In genomic region chr8:122850641-122851240, GRCm38 (mm10) we compare ENCODE assay signal across 21 mouse cellular contexts. TPM values are rescaled to one million over a fixed set of nuclear protein-coding genes. Genes with fewer than 3 reads are reported as not detected.
DNase-seq lines count a peak whose midpoint lies in the region; ATAC-seq lines count a peak whose summit lies in the region.
"Had no signal": no experiment of that assay in that cellular context is flagged by ENCODE, and none has a peak within 500 bp of the region (broad histone marks: within the 10 kb centered on the region; RNA-seq: fewer than 3 reads in every experiment).

No protein-coding gene starts in this region.

- H3K36me3 ChIP-seq in embryonic facial prominence, embryonic 10.5 days (replicated peaks), result no peaks in the 10 kb centered on the region
- no peaks in the 10 kb centered on the region for H3K36me3 ChIP-seq in limb, embryonic 13.5 days
- no peaks in the 10 kb centered on the region for H3K36me3 ChIP-seq in forebrain, embryonic 15.5 days
- H3K36me3 ChIP-seq: embryonic facial prominence, embryonic 13.5 days; liver, embryonic 13.5 days; midbrain, embryonic 13.5 days; neural tube, embryonic 13.5 days had no signal

- peaks cover 34% of the 10 kb centered on the region for H3K27me3 ChIP-seq in embryonic facial prominence, embryonic 10.5 days (replicated peaks; ENCODE audit: low read depth, poor library complexity, severe bottlenecking)
- 0 out of 2 replicates have a peak, but pooled peaks cover 4% of the 10 kb centered on the region for H3K27me3 ChIP-seq in limb, embryonic 13.5 days
- H3K27me3 ChIP-seq in forebrain, embryonic 15.5 days, result no peaks in the 10 kb centered on the region
- H3K27me3 ChIP-seq: neural tube, embryonic 13.5 days had no signal

- H3K4me2 ChIP-seq in limb, embryonic 13.5 days (replicated peaks), result peak overlapping the region; percentile 38
- H3K4me2 ChIP-seq in forebrain, embryonic 15.5 days (replicated peaks), result no peak overlapping the region
- H3K4me2 ChIP-seq: embryonic facial prominence, embryonic 13.5 days; liver, embryonic 13.5 days; lung, embryonic 14.5 days; midbrain, embryonic 13.5 days; neural tube, embryonic 13.5 days had no signal

- peak; percentile 41 for DNase-seq in gastrocnemius, postnatal 10 days
- no peak for DNase-seq in gastrocnemius, postnatal 36 days
- DNase-seq in cerebellum, adult 9-11 months, result peak; percentile 70
- no peak for DNase-seq in embryonic facial prominence, embryonic 10.5 days (ENCODE audit: low spot score)
- DNase-seq in spleen, adult 12 weeks (ENCODE audit: low spot score), result no peak
- DNase-seq in thymus, postnatal 36 days, result no peak
- DNase-seq: adrenal gland, postnatal 14 days; kidney, adult 11 months; layer of hippocampus, postnatal 36 days; liver, embryonic 13.5 days; lung, embryonic 14.5 days; lung, postnatal 36 days; spleen, adult 18-20 months; thymus, postnatal 25 days had no signal

- peak overlapping the region; percentile 39; the same call in 1 of the 2 replicates for H3K9ac ChIP-seq in limb, embryonic 13.5 days
- no peak overlapping the region for H3K9ac ChIP-seq in forebrain, embryonic 15.5 days (replicated peaks)
- H3K9ac ChIP-seq: embryonic facial prominence, embryonic 13.5 days; liver, embryonic 13.5 days; lung, embryonic 14.5 days; midbrain, embryonic 13.5 days; neural tube, embryonic 13.5 days had no signal

- WGBS in embryonic facial prominence, embryonic 10.5 days, result 72% methylated on average over 3 of the region's 3 CpGs
- 56% methylated on average over 3 of the region's 3 CpGs for WGBS in limb, embryonic 13.5 days
- 69% methylated on average over 3 of the region's 3 CpGs for WGBS in forebrain, embryonic 15.5 days

- no peaks in the 10 kb centered on the region for H3K9me3 ChIP-seq in embryonic facial prominence, embryonic 10.5 days
- no peaks in the 10 kb centered on the region for H3K9me3 ChIP-seq in limb, embryonic 13.5 days
- H3K9me3 ChIP-seq in forebrain, embryonic 15.5 days, result no peaks in the 10 kb centered on the region
- H3K9me3 ChIP-seq: embryonic facial prominence, embryonic 13.5 days; liver, embryonic 13.5 days; midbrain, embryonic 13.5 days; neural tube, embryonic 13.5 days had no signal

- peak; percentile 72 for ATAC-seq in limb, embryonic 13.5 days (ENCODE audit: low FRiP score, low read depth)
- no peak for ATAC-seq in forebrain, embryonic 15.5 days (replicated peaks)
- ATAC-seq: midbrain, embryonic 13.5 days had no signal

- H3K4me3 ChIP-seq in embryonic facial prominence, embryonic 10.5 days, result no peak overlapping the region
- no peak overlapping the region for H3K4me3 ChIP-seq in limb, embryonic 13.5 days
- no peak overlapping the region for H3K4me3 ChIP-seq in forebrain, embryonic 15.5 days
- H3K4me3 ChIP-seq: embryonic facial prominence, embryonic 13.5 days; liver, embryonic 13.5 days; midbrain, embryonic 13.5 days; neural tube, embryonic 13.5 days had no signal

- peaks cover 67% of the 10 kb centered on the region for H3K4me1 ChIP-seq in embryonic facial prominence, embryonic 10.5 days
- H3K4me1 ChIP-seq in limb, embryonic 13.5 days, result peaks cover 20% of the 10 kb centered on the region
- H3K4me1 ChIP-seq in forebrain, embryonic 15.5 days, result peaks cover 13% of the 10 kb centered on the region

- intact Hi-C loops in gastrocnemius, postnatal 36 days (cut with DNase I), result no loop called here

- H3K27ac ChIP-seq in embryonic facial prominence, embryonic 10.5 days (replicated peaks), result peak overlapping the region; percentile 3; the same call in 1 of the 2 replicates
- peak overlapping the region; percentile 52; the same call in 1 of the 2 replicates for H3K27ac ChIP-seq in limb, embryonic 13.5 days
- H3K27ac ChIP-seq in forebrain, embryonic 15.5 days (replicated peaks), result no peak overlapping the region
- H3K27ac ChIP-seq: embryonic facial prominence, embryonic 13.5 days; liver, embryonic 13.5 days; midbrain, embryonic 13.5 days; neural tube, embryonic 13.5 days had no signal

RNA-seq across cellular contexts. Expression of gene Cdh15, which starts 3.0 kb away (rescaled TPM):
- 10 to 100 TPM; 29.3 to 36.6 TPM for total RNA-seq in gastrocnemius, postnatal 10 days (2021)
- total RNA-seq in gastrocnemius, postnatal 36 days (2021), result 10 to 100 TPM; 15.6 to 20.4 TPM
- 1.7 and 2.0 TPM in 2 replicates for polyA plus RNA-seq in embryonic facial prominence, embryonic 10.5 days (2016; fragmentation: Nextera tagmentation; extraction: Ambion mirVana)
- 27.2 and 28.6 TPM in 2 replicates for polyA plus RNA-seq in limb, embryonic 13.5 days (2015; fragmentation: Nextera tagmentation; extraction: Ambion mirVana)
- 1.2 TPM in 2 replicates for polyA plus RNA-seq in forebrain, embryonic 15.5 days (2015; fragmentation: Nextera tagmentation; extraction: Ambion mirVana)
- total RNA-seq: common myeloid progenitor, adult 5-6 weeks; hematopoietic stem cell, adult 5-6 weeks had no signal
- polyA plus RNA-seq: lung, embryonic 14.5 days had no signal

Comparison
In these comparisons a context has a peak if more than half of its experiments do, and no peak if none do; other contexts are left out.
1. DNase-seq: peak in gastrocnemius, postnatal 10 days (single experiment) and cerebellum, adult 9-11 months (single experiment); none in gastrocnemius, postnatal 36 days (0 of 2), embryonic facial prominence, embryonic 10.5 days (single experiment), spleen, adult 12 weeks (single experiment) and thymus, postnatal 36 days (0 of 2).